In the genomic region with DNA sequence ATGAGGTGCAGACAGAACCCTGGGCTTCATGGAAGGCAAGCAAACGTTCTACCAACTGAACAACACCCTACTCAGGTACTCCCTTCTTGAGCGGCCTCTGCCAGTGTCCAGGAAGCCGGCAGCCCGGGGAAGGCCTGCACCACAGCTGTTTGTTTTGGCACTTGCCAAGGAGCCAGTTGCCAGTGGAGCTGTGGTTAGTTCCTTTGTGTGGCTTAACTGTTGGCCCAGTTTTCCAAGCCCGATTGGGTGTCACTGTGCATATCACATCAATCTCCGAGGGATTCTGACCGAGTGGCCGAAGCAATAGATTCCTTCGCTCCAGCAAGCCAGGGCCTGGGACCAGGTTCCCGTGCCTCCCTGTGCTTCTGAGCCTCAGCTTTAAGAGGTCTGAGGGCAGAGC, we compare ENCODE assay signal across 12 mouse cellular contexts. TPM values are rescaled to one million over a fixed set of nuclear protein-coding genes. Genes with fewer than 3 reads are reported as not detected.
DNase-seq lines count a peak whose midpoint lies in the region; ATAC-seq and TF ChIP-seq lines count a peak whose summit lies in the region.
"Had no signal": no experiment of that assay in that cellular context is flagged by ENCODE, and none has a peak within 500 bp of the region (broad histone marks: within the 10 kb centered on the region; RNA-seq: fewer than 3 reads in every experiment).

No protein-coding gene starts in this region.

- 53% methylated on average over 10 of the region's 10 CpGs for WGBS in lung, postnatal 0 days
- WGBS in intestine, embryonic 15.5 days = 79% methylated on average over 10 of the region's 10 CpGs

- no peak for TF ChIP-seq CTCF in lung, postnatal 0 days (IDR thresholded peaks at IDR 0.05)

- no peaks in the 10 kb centered on the region for H3K9me3 ChIP-seq in lung, postnatal 0 days (ENCODE audit: low read length)
- no peaks in the 10 kb centered on the region for H3K9me3 ChIP-seq in intestine, embryonic 15.5 days
- H3K9me3 ChIP-seq: lung, embryonic 15.5 days had no signal

- DNase-seq in adrenal gland, adult 2 months = peak; percentile 77
- DNase-seq in adrenal gland, adult 18-20 months (ENCODE audit: low spot score in 2 of 2) = no peak
- DNase-seq in kidney, postnatal 25 days = peak; percentile 51 to 75
- DNase-seq in kidney, postnatal 4 days = no peak
- peak; percentile 41 for DNase-seq in NIH3T3 (ENCODE audit: low read depth)
- peak; percentile 53 for DNase-seq in lung, postnatal 0 days (ENCODE audit: low spot score)
- no peak for DNase-seq in retina, embryonic 14.5 days (ENCODE audit: low spot score)
- DNase-seq: layer of hippocampus, adult 9-11 months had no signal

- no peak overlapping the region for H3K9ac ChIP-seq in lung, postnatal 0 days (replicated peaks; ENCODE audit: low read depth)
- no peak overlapping the region for H3K9ac ChIP-seq in intestine, embryonic 15.5 days
- H3K9ac ChIP-seq: lung, embryonic 15.5 days had no signal

- peaks cover 4% of the 10 kb centered on the region; the same call in 1 of the 2 replicates for H3K4me1 ChIP-seq in lung, postnatal 0 days (ENCODE audit: insufficient read depth, low read depth, low read length)
- peaks cover 28% of the 10 kb centered on the region for H3K4me1 ChIP-seq in intestine, embryonic 15.5 days (replicated peaks)

- no peaks in the 10 kb centered on the region for H3K36me3 ChIP-seq in lung, postnatal 0 days (ENCODE audit: insufficient read depth, low read length)
- H3K36me3 ChIP-seq in intestine, embryonic 15.5 days = no peaks in the 10 kb centered on the region
- H3K36me3 ChIP-seq: lung, embryonic 15.5 days had no signal

- no peak for TF ChIP-seq EP300 in lung, postnatal 0 days (IDR thresholded peaks at IDR 0.05)

- no peak overlapping the region for H3K4me2 ChIP-seq in lung, postnatal 0 days (replicated peaks; ENCODE audit: low read depth, low read length)
- no peak overlapping the region for H3K4me2 ChIP-seq in intestine, embryonic 15.5 days (replicated peaks)
- H3K4me2 ChIP-seq: lung, embryonic 15.5 days had no signal

- H3K27me3 ChIP-seq in lung, postnatal 0 days (replicated peaks; ENCODE audit: insufficient read depth, low read length) = no peaks in the 10 kb centered on the region
- no peaks in the 10 kb centered on the region for H3K27me3 ChIP-seq in intestine, embryonic 15.5 days (replicated peaks)
- H3K27me3 ChIP-seq: lung, embryonic 15.5 days had no signal

- no peak overlapping the region for H3K27ac ChIP-seq in lung, postnatal 0 days (ENCODE audit: low read length)
- H3K27ac ChIP-seq in intestine, embryonic 15.5 days = no peak overlapping the region
- H3K27ac ChIP-seq: heart, adult 2 months; lung, embryonic 15.5 days had no signal

- no peak; the same call in 1 of the 2 replicates for ATAC-seq in lung, postnatal 0 days
- ATAC-seq in intestine, embryonic 15.5 days = no peak

- H3K4me3 ChIP-seq in lung, postnatal 0 days (ENCODE audit: low read depth, low read length) = no peak overlapping the region
- no peak overlapping the region for H3K4me3 ChIP-seq in intestine, embryonic 15.5 days (replicated peaks)
- H3K4me3 ChIP-seq: heart, adult 2 months; lung, embryonic 15.5 days had no signal

RNA-seq across cellular contexts. Expression of a gene that starts 25.5 kb away (rescaled TPM):
- total RNA-seq in adrenal gland, adult 2 months (2021) = 100 to 1,000 TPM in 1 of 2 experiments, 10 to 100 TPM in 1; 94.0 to 149 TPM
- polyA plus RNA-seq in adrenal gland, adult 2 months (2012; rRNA removed) = 161 and 183 TPM in 2 replicates
- total RNA-seq in adrenal gland, adult 18-20 months (2021) = 100 to 1,000 TPM; 113 to 119 TPM
- 229 and 238 TPM in 2 replicates for polyA plus RNA-seq in lung, postnatal 0 days (2015; fragmentation: Nextera tagmentation; extraction: Ambion mirVana)
- 485 and 544 TPM in 2 replicates for polyA plus RNA-seq in intestine, embryonic 15.5 days (2015; fragmentation: Nextera tagmentation; extraction: Ambion mirVana)

RNA-seq across cellular contexts. Expression of a gene that starts 32.8 kb away (rescaled TPM):
- total RNA-seq in adrenal gland, adult 2 months (2021) = 100 to 1,000 TPM in 1 of 2 experiments, 10 to 100 TPM in 1; 36.4 to 108 TPM
- 32.2 and 33.7 TPM in 2 replicates for polyA plus RNA-seq in adrenal gland, adult 2 months (2012; rRNA removed)
- total RNA-seq in adrenal gland, adult 18-20 months (2021) = 100 to 1,000 TPM; 100 to 128 TPM
- 106 and 177 TPM in 2 replicates for polyA plus RNA-seq in lung, postnatal 0 days (2015; fragmentation: Nextera tagmentation; extraction: Ambion mirVana)
- polyA plus RNA-seq in intestine, embryonic 15.5 days (2015; fragmentation: Nextera tagmentation; extraction: Ambion mirVana) = 92.2 and 98.3 TPM in 2 replicates

RNA-seq across cellular contexts. Expression of a gene that starts 50.2 kb away (rescaled TPM):
- 10 to 100 TPM; 50.5 to 52.6 TPM for total RNA-seq in adrenal gland, adult 2 months (2021)
- 151 and 161 TPM in 2 replicates for polyA plus RNA-seq in adrenal gland, adult 2 months (2012; rRNA removed)
- 10 to 100 TPM; 49.2 to 49.9 TPM for total RNA-seq in adrenal gland, adult 18-20 months (2021)
- polyA plus RNA-seq in lung, postnatal 0 days (2015; fragmentation: Nextera tagmentation; extraction: Ambion mirVana) = 60.3 and 61.1 TPM in 2 replicates
- 90.0 and 90.7 TPM in 2 replicates for polyA plus RNA-seq in intestine, embryonic 15.5 days (2015; fragmentation: Nextera tagmentation; extraction: Ambion mirVana)

RNA-seq across cellular contexts. Expression of a gene that starts 56.0 kb away (rescaled TPM):
- under 1 TPM; 0.14 to 0.62 TPM for total RNA-seq in adrenal gland, adult 2 months (2021)
- polyA plus RNA-seq in adrenal gland, adult 2 months (2012; rRNA removed) = 0.30 and 0.31 TPM in 2 replicates
- under 1 TPM; 0.20 to 0.54 TPM for total RNA-seq in adrenal gland, adult 18-20 months (2021)
- polyA plus RNA-seq in lung, postnatal 0 days (2015; fragmentation: Nextera tagmentation; extraction: Ambion mirVana) = 1.0 and 1.2 TPM in 2 replicates
- polyA plus RNA-seq in intestine, embryonic 15.5 days (2015; fragmentation: Nextera tagmentation; extraction: Ambion mirVana) = 0.53 and 0.61 TPM in 2 replicates
- polyA plus RNA-seq: testis, adult 2 months had no signal

Comparison
In these comparisons a context has a peak if more than half of its experiments do, and no peak if none do; other contexts are left out.
1. DNase-seq: peak in adrenal gland, adult 2 months (single experiment), kidney, postnatal 25 days (2 of 2), NIH3T3 (single experiment) and lung, postnatal 0 days (single experiment); none in adrenal gland, adult 18-20 months (0 of 2), kidney, postnatal 4 days (0 of 2) and retina, embryonic 14.5 days (single experiment).